Mouse (Mus musculus): ENCODE results near the gene Ccdc188.

GRCm38 (mm10) chr16:18173788-18174187 is 43.9 kb upstream of the Ccdc188 start:
- TF ChIP-seq CTCF (IDR thresholded peaks at IDR 0.05; ENCODE audit: extremely low read depth, insufficient read length, insufficient replicate concordance, low read depth, low read length) (no peak), POLR2A (IDR thresholded peaks at IDR 0.05; ENCODE audit: low read depth, low read length) (no peak)
